In genomic region chr17:79715649-79716143, GRCm38 (mm10) we compare ENCODE assay signal across 8 mouse cellular contexts. TPM values are rescaled to one million over a fixed set of nuclear protein-coding genes. Genes with fewer than 3 reads are reported as not detected.
DNase-seq lines count a peak whose midpoint lies in the region; ATAC-seq lines count a peak whose summit lies in the region.

No protein-coding gene starts in this region.

- H3K9me3 ChIP-seq in embryonic facial prominence, embryonic 14.5 days (ENCODE audit: control insufficient read depth, low read length) = no peaks in the 10 kb centered on the region
- H3K9me3 ChIP-seq in heart, embryonic 11.5 days (replicated peaks; ENCODE audit: control insufficient read depth, low read length) = no peaks in the 10 kb centered on the region
- H3K9me3 ChIP-seq in kidney, embryonic 15.5 days (replicated peaks) = no peaks in the 10 kb centered on the region
- H3K9me3 ChIP-seq in limb, embryonic 15.5 days = no peaks in the 10 kb centered on the region

- H3K36me3 ChIP-seq in embryonic facial prominence, embryonic 14.5 days (ENCODE audit: control insufficient read depth, insufficient read depth, low read length) = no peaks in the 10 kb centered on the region
- no peaks in the 10 kb centered on the region for H3K36me3 ChIP-seq in heart, embryonic 11.5 days (ENCODE audit: control insufficient read depth, insufficient read depth, low read length)
- H3K36me3 ChIP-seq in kidney, embryonic 15.5 days = no peaks in the 10 kb centered on the region
- no peaks in the 10 kb centered on the region for H3K36me3 ChIP-seq in limb, embryonic 15.5 days

- ATAC-seq in embryonic facial prominence, embryonic 14.5 days (ENCODE audit: low read depth) = peak; percentile 92
- ATAC-seq in heart, embryonic 11.5 days (replicated peaks; ENCODE audit: insufficient number of reproducible peaks, low FRiP score, low TSS enrichment) = peak; percentile 75
- ATAC-seq in kidney, embryonic 15.5 days (replicated peaks; ENCODE audit: low FRiP score) = peak; percentile 90
- peak; percentile 67 for ATAC-seq in limb, embryonic 15.5 days (ENCODE audit: insufficient number of reproducible peaks, low FRiP score, low TSS enrichment, low read depth)

- peaks cover 43% of the 10 kb centered on the region for H3K27me3 ChIP-seq in embryonic facial prominence, embryonic 14.5 days (replicated peaks; ENCODE audit: control insufficient read depth, insufficient read depth, low read length)
- peaks cover 40% of the 10 kb centered on the region for H3K27me3 ChIP-seq in heart, embryonic 11.5 days (ENCODE audit: control insufficient read depth, insufficient read depth, low read length)
- peaks cover 37% of the 10 kb centered on the region for H3K27me3 ChIP-seq in kidney, embryonic 15.5 days
- H3K27me3 ChIP-seq in limb, embryonic 15.5 days = peaks cover 69% of the 10 kb centered on the region

- under 1% methylated on average over 32 of the region's 42 CpGs for WGBS in embryonic facial prominence, embryonic 14.5 days
- WGBS in heart, embryonic 11.5 days (ENCODE audit: insufficient replicate concordance) = under 1% methylated on average over 40 of the region's 42 CpGs
- WGBS in kidney, embryonic 15.5 days = under 1% methylated on average over 42 of the region's 42 CpGs
- WGBS in limb, embryonic 15.5 days = under 1% methylated on average over 42 of the region's 42 CpGs

- peak overlapping the region; percentile 88 for H3K4me2 ChIP-seq in embryonic facial prominence, embryonic 14.5 days (ENCODE audit: low read depth, low read length)
- peak overlapping the region; percentile 89 for H3K4me2 ChIP-seq in heart, embryonic 11.5 days
- H3K4me2 ChIP-seq in kidney, embryonic 15.5 days = peak overlapping the region; percentile 84
- H3K4me2 ChIP-seq in limb, embryonic 15.5 days = peak overlapping the region; percentile 87

- H3K4me1 ChIP-seq in embryonic facial prominence, embryonic 14.5 days (ENCODE audit: control insufficient read depth, insufficient read depth, low read length) = peaks cover 22% of the 10 kb centered on the region
- H3K4me1 ChIP-seq in heart, embryonic 11.5 days (ENCODE audit: control insufficient read depth, insufficient read depth, low read length) = peaks cover 23% of the 10 kb centered on the region
- H3K4me1 ChIP-seq in kidney, embryonic 15.5 days = peaks cover 34% of the 10 kb centered on the region
- peaks cover 31% of the 10 kb centered on the region for H3K4me1 ChIP-seq in limb, embryonic 15.5 days

- peak; percentile 72 for DNase-seq in 3134 (ENCODE audit: extremely low read depth, insufficient read length, low spot score)
- DNase-seq in adrenal gland, postnatal 4 days (ENCODE audit: low spot score in 2 of 2) = peak; percentile 55 to 70
- DNase-seq in embryonic facial prominence, embryonic 14.5 days (ENCODE audit: low spot score) = peak; percentile 94
- DNase-seq in monocyte, adult 2 months (ENCODE audit: low read depth in 1 of 2, low spot score in 2 of 2) = peak; percentile 28 to 53
- DNase-seq in spleen, postnatal 14 days (ENCODE audit: low spot score in 2 of 2) = peak; percentile 39 to 62

- peak overlapping the region; percentile 41 for H3K4me3 ChIP-seq in embryonic facial prominence, embryonic 14.5 days (ENCODE audit: low read depth, low read length)
- H3K4me3 ChIP-seq in heart, embryonic 11.5 days (ENCODE audit: low read depth, low read length) = peak overlapping the region; percentile 48
- peak overlapping the region; percentile 50 for H3K4me3 ChIP-seq in kidney, embryonic 15.5 days (replicated peaks)
- H3K4me3 ChIP-seq in limb, embryonic 15.5 days = peak overlapping the region; percentile 42

- peak overlapping the region; percentile 45 for H3K9ac ChIP-seq in embryonic facial prominence, embryonic 14.5 days (ENCODE audit: low read depth, low read length)
- peak overlapping the region; percentile 63 for H3K9ac ChIP-seq in heart, embryonic 11.5 days (ENCODE audit: low read depth, low read length)
- H3K9ac ChIP-seq in kidney, embryonic 15.5 days = peak overlapping the region; percentile 40
- no peak overlapping the region for H3K9ac ChIP-seq in limb, embryonic 15.5 days

- H3K27ac ChIP-seq in embryonic facial prominence, embryonic 14.5 days (replicated peaks; ENCODE audit: low read depth, low read length) = no peak overlapping the region
- H3K27ac ChIP-seq in heart, embryonic 11.5 days (ENCODE audit: low read depth, low read length) = no peak overlapping the region
- H3K27ac ChIP-seq in kidney, embryonic 15.5 days = peak overlapping the region; percentile 75
- no peak overlapping the region for H3K27ac ChIP-seq in limb, embryonic 15.5 days

RNA-seq across cellular contexts. Expression of gene Cyp1b1, which starts 0.8 kb away (rescaled TPM):
- total RNA-seq in adrenal gland, postnatal 4 days (2021) = 10 to 100 TPM; 39.7 to 41.3 TPM
- polyA plus RNA-seq in embryonic facial prominence, embryonic 14.5 days (2014; fragmentation: Nextera tagmentation; extraction: Ambion mirVana) = 8.6 and 9.9 TPM in 2 replicates
- 2.1 TPM in 2 replicates for polyA plus RNA-seq in heart, embryonic 11.5 days (2014; fragmentation: Nextera tagmentation; extraction: Ambion mirVana)
- polyA plus RNA-seq in kidney, embryonic 15.5 days (2015; fragmentation: Nextera tagmentation; extraction: Ambion mirVana) = 16.5 and 17.2 TPM in 2 replicates
- 1.9 TPM in 2 replicates for polyA plus RNA-seq in limb, embryonic 15.5 days (2015; fragmentation: Nextera tagmentation; extraction: Ambion mirVana)

Comparison
In these comparisons a context has a peak if more than half of its experiments do, and no peak if none do; other contexts are left out.
1. DNase-seq: peak in every context shown above with its lines; median percentile 94 in embryonic facial prominence, embryonic 14.5 days; 72 in 3134; 62 in adrenal gland, postnatal 4 days; 50 in spleen, postnatal 14 days; 40 in monocyte, adult 2 months.